Mouse (Mus musculus): ENCODE measurements around the gene Pus7l. TPM values are rescaled to one million over a fixed set of nuclear protein-coding genes. Genes with fewer than 3 reads are reported as not detected.

The Pus7l gene
- polyA plus RNA-seq, 1 experiment = 5.0 TPM

DNA sequence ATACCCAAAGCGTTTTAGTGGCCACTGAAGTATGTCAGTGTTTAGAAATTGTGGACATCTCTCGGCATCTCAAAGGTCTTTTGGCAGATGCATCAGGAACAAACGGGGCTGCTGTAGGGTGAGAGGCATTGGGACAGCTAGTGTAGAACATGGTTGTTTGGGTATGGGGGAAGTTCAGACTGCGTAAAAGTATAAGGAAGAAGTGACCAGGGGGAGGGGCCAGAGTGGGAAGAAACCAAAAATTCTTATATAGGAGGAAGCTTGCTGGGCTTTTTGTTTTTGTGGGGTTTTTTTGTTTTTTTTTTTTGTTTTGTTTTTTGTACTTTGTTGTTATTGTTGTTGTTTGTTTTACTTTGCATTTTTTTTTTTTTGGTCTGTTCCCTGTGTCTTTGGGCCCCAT, 1.5 kb upstream of the Pus7l start:
- H3K27ac ChIP-seq (ENCODE audit: insufficient read depth, low read length) = no peak overlapping the region
- H3K4me3 ChIP-seq (ENCODE audit: insufficient read depth, low read length) = no peak overlapping the region
- H3K4me1 ChIP-seq (ENCODE audit: control insufficient read depth, insufficient read depth, low read length) = no peaks in the 10 kb centered on the region
- TF ChIP-seq POLR2A (IDR thresholded peaks at IDR 0.05; ENCODE audit: low read depth, low read length) (no peak), CTCF (IDR thresholded peaks at IDR 0.05; ENCODE audit: borderline replicate concordance, insufficient read depth, low read length) (no peak)

DNA sequence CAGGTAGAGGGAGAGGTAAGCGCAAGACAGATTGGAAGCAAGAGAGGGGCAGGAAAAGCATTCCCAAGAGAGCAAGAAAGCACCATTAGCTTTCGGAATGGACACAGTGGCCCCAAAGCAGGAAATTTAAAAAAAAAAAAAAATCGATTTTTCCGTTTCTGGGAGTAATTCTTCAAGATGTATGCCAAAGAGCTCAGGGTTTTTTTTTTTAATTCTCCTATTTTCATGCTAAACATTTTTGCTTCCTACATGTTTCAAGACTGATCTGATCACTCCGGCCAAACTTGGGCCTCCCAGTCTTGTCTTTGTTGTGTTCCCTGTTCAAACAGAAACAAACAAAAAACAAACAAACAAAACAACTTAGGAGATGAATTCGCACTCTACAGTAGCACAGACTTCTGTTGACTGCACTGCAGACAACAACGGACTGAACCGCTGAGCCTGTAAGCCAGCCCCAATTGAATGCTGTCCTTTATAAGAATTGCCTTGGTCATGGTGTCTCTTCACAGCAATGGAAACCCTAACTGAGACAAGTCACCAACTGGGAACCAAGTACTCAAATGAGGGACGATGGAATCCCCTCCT, 797 bp upstream of the Pus7l start:
- Histone ChIP-seq H3K27ac (ENCODE audit: insufficient read depth, low read length) (peak overlapping the region; percentile 32), H3K4me1 (ENCODE audit: control insufficient read depth, insufficient read depth, low read length) (no peaks in the 10 kb centered on the region), H3K4me3 (ENCODE audit: insufficient read depth, low read length) (peak overlapping the region; percentile 80)
- TF ChIP-seq CTCF (IDR thresholded peaks at IDR 0.05; ENCODE audit: borderline replicate concordance, insufficient read depth, low read length) (no peak), POLR2A (IDR thresholded peaks at IDR 0.05; ENCODE audit: low read depth, low read length) (no peak)

DNA sequence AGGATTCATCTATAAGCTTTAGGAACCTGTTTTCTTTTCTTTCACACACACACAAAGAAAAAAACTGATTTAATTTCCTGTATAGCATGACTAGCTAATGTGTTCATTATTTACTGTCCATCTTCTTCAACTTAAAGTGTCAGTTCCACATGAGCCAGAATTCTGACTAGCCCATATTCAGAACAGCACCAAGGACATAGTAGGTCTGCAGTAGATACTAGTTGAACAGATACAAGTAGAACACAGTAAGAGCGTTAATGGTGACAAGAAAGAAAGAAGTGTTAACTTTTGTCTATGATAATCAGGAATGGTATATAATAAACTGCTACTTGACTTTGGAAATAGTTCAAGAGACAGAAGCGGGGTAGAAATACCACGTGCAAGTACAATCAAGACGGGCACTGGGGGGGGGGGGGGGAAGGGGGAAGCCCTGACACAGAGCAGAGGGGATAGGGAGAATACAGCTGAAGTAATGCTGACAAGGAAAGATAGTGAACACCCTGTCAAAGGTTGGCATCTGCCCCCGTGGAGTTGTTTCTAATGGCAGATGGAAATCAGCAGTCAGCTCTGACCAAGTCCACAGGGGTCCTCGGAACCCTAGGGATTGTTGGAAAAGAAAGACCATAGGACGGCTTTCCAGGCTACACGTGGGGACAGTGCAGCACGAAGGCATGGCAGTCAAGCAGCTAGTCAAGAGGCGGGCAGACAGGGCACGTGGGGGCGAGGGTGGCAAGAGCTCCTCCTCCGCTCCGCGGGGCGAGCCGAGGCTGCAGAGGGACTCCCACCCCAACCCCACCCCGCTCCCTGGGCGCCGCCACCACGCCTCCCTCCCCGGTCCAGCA, 559 bp downstream of the Pus7l start:
- TF ChIP-seq CTCF (IDR thresholded peaks at IDR 0.05; ENCODE audit: borderline replicate concordance, insufficient read depth, low read length) = no peak
- no peak for TF ChIP-seq POLR2A (IDR thresholded peaks at IDR 0.05; ENCODE audit: low read depth, low read length)
- Histone ChIP-seq H3K4me1 (ENCODE audit: control insufficient read depth, insufficient read depth, low read length) (no peaks in the 10 kb centered on the region; the same call in 1 of the 2 replicates), H3K4me3 (ENCODE audit: insufficient read depth, low read length) (peak overlapping the region; percentile 80), H3K27ac (ENCODE audit: insufficient read depth, low read length) (no peak overlapping the region)

DNA sequence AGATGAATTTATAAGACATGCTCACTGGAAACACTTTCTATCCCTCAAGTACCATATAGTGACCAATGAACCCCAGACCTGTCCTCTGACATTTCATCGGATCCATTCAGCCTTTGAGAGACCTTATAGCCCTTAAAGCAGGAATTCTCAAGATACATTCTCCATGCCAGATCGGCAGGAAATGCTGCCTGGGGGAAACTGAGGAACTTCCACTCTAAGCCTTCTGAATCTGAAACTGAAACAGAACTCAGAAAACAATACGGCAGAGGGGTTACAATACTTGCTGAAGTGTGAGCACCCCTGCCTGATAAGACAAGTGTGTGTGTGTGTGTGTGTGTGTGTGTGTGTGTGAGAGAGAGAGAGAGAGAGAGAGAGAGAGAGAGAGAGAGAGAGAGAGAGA, 4.1 kb downstream of the Pus7l start:
- no peaks in the 10 kb centered on the region; the same call in 1 of the 2 replicates for H3K4me1 ChIP-seq (ENCODE audit: control insufficient read depth, insufficient read depth, low read length)
- no peak overlapping the region for H3K4me3 ChIP-seq (ENCODE audit: insufficient read depth, low read length)
- TF ChIP-seq POLR2A (IDR thresholded peaks at IDR 0.05; ENCODE audit: low read depth, low read length) (no peak), CTCF (IDR thresholded peaks at IDR 0.05; ENCODE audit: borderline replicate concordance, insufficient read depth, low read length) (no peak)
- H3K27ac ChIP-seq (ENCODE audit: insufficient read depth, low read length) = no peak overlapping the region

DNA sequence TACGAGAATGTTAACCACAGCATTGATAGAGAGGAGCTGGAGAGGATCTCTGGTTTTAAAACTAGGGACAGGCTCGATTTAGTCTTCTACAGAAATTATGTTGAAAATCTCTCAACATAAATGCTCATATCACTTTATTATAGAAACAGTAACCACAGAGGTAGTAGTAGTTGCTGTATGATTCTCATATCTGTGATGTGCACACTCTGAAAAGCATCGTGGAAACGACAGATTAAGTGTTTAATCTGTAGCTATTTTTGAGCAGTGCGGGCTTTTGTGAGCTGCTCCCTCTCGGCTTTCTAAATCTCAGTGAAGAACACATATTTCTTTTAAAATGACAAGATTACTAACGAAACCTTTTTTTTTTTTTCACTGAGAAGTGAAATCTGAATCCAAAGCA, 7.8 kb downstream of the Pus7l start:
- Histone ChIP-seq H3K4me3 (ENCODE audit: insufficient read depth, low read length) (no peak overlapping the region), H3K4me1 (ENCODE audit: control insufficient read depth, insufficient read depth, low read length) (no peaks in the 10 kb centered on the region; the same call in 1 of the 2 replicates), H3K27ac (ENCODE audit: insufficient read depth, low read length) (no peak overlapping the region)
- TF ChIP-seq POLR2A (IDR thresholded peaks at IDR 0.05; ENCODE audit: low read depth, low read length) = no peak
- TF ChIP-seq CTCF (IDR thresholded peaks at IDR 0.05; ENCODE audit: borderline replicate concordance, insufficient read depth, low read length) = no peak

DNA sequence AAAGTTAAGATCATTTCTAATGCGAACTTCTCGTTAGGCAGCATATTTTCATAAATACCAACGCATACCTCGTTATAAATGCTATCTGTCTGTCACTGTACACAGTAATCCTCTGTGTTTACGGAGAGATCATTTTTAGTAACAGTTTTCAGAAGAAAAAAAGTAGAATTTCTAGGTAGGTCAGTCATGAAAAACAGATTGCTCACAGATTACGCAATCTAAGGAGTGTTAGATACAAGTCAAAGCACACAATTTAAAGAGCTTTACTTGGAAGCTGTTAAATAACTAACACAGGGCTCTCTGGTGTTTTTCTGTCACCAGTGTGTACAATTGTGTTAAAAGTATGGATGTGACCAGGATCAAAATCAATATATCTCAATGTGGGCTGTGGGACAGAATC, 10.4 kb downstream of the Pus7l start:
- TF ChIP-seq CTCF (IDR thresholded peaks at IDR 0.05; ENCODE audit: borderline replicate concordance, insufficient read depth, low read length) (no peak), POLR2A (IDR thresholded peaks at IDR 0.05; ENCODE audit: low read depth, low read length) (no peak)
- H3K27ac ChIP-seq (ENCODE audit: insufficient read depth, low read length) = no peak overlapping the region

DNA sequence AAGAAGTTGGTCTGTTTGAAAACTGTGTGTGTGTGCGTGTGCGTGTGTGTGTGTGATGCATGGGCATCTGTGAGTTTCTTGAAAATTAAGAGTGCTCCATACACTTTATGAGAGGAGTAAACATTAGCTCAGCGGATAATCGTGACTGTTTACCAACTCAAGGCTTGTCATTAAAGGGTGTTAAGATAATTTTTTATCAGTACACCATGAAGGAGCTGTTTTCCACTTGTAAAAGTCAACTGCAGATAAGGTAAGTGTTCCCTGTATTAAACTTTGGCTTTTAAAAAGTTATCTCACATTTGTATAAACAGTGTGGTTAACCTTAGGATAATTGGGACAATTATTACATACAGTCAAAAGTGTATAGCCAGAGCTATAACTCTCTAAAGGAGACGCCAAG, 11.0 kb downstream of the Pus7l start:
- no peaks in the 10 kb centered on the region for H3K4me1 ChIP-seq (ENCODE audit: control insufficient read depth, insufficient read depth, low read length)
- no peak overlapping the region for H3K27ac ChIP-seq (ENCODE audit: insufficient read depth, low read length)
- no peak for TF ChIP-seq CTCF (IDR thresholded peaks at IDR 0.05; ENCODE audit: borderline replicate concordance, insufficient read depth, low read length)
- TF ChIP-seq POLR2A (IDR thresholded peaks at IDR 0.05; ENCODE audit: low read depth, low read length) = no peak
- H3K4me3 ChIP-seq (ENCODE audit: insufficient read depth, low read length) = no peak overlapping the region

More for the DNA sequence above, 10.4 kb downstream of the Pus7l start:
- H3K4me3 ChIP-seq (ENCODE audit: insufficient read depth, low read length) = no peak overlapping the region
- no peaks in the 10 kb centered on the region for H3K4me1 ChIP-seq (ENCODE audit: control insufficient read depth, insufficient read depth, low read length)

DNA sequence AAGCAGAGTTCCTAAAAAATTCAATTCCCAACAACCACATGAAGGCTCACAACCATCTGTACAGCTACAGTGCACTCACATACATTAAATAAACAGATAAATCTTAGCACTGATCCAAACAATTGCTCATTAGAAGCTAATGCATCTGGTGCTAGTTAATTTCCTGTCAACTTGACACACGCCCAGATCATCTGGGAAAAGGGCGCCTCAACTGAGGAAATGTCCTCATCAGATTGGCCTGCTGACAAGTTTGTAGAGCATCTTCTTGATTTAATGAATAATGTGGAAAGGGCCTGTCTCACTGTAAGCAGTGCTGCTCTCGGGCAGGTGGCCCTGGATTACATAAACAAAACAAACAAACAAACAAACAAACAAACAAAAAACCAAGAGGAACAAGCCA, 12.8 kb downstream of the Pus7l start:
- TF ChIP-seq POLR2A (IDR thresholded peaks at IDR 0.05; ENCODE audit: low read depth, low read length) (no peak), CTCF (IDR thresholded peaks at IDR 0.05; ENCODE audit: borderline replicate concordance, insufficient read depth, low read length) (no peak)
- H3K4me3 ChIP-seq (ENCODE audit: insufficient read depth, low read length) = no peak overlapping the region
- H3K4me1 ChIP-seq (ENCODE audit: control insufficient read depth, insufficient read depth, low read length) = no peaks in the 10 kb centered on the region
- no peak overlapping the region for H3K27ac ChIP-seq (ENCODE audit: insufficient read depth, low read length)

DNA sequence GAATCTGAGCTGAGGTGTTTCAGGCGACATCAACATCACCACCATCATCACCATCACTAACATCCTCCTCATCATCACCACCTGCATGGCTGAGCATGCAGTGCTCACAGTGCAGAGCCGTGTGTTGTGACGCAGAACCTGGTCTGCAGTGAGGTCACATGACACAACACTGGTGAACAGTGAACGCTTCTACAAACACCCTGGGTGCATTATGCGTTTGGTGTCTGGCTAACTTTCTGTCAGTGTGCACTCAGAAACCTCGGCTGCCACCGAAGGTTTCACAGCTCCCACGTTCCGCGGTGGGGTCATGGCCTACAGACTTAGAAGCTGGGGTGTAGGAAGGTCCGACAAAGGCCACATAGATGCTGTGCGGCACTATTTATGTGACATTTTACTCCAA, 18.4 kb downstream of the Pus7l start:
- TF ChIP-seq CTCF (IDR thresholded peaks at IDR 0.05; ENCODE audit: borderline replicate concordance, insufficient read depth, low read length) (no peak), POLR2A (IDR thresholded peaks at IDR 0.05; ENCODE audit: low read depth, low read length) (no peak)
- no peak overlapping the region for H3K27ac ChIP-seq (ENCODE audit: insufficient read depth, low read length)
- H3K4me3 ChIP-seq (ENCODE audit: insufficient read depth, low read length) = no peak overlapping the region
- no peaks in the 10 kb centered on the region for H3K4me1 ChIP-seq (ENCODE audit: control insufficient read depth, insufficient read depth, low read length)

DNA sequence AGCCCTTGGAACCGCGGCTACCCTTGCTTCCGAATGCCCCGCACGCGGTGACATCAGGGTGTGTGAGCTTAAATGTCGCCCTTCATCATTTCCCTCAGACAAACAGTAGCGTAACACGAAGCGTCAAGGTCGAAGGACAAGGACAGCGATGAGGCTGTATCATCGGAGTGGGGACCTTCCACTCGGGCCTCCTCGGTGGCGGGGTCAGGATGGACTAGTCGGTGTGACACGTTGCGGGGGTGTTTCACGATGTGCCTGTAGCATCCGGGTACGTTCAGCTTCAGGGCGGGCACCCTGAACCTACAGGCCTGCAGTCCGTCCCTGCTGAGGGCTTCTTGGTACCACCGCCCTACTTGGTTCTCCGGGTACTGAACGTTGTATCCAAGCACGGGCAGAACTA, 20.1 kb downstream of the Pus7l start:
- Histone ChIP-seq H3K4me3 (ENCODE audit: insufficient read depth, low read length) (no peak overlapping the region), H3K4me1 (ENCODE audit: control insufficient read depth, insufficient read depth, low read length) (no peaks in the 10 kb centered on the region), H3K27ac (ENCODE audit: insufficient read depth, low read length) (no peak overlapping the region)
- TF ChIP-seq CTCF (IDR thresholded peaks at IDR 0.05; ENCODE audit: borderline replicate concordance, insufficient read depth, low read length) = no peak
- no peak for TF ChIP-seq POLR2A (IDR thresholded peaks at IDR 0.05; ENCODE audit: low read depth, low read length)

All from embryonic fibroblast, embryonic 13.5 days (primary cell).